Mouse (Mus musculus) cerebellum, adult 8-10 months (tissue): ENCODE results near the gene Rab3ip.

Source experiments
- DNase-seq: peaks from one replicate; pipeline ENCODE4 v3.0.0; 2022

The Rab3ip gene

DNA sequence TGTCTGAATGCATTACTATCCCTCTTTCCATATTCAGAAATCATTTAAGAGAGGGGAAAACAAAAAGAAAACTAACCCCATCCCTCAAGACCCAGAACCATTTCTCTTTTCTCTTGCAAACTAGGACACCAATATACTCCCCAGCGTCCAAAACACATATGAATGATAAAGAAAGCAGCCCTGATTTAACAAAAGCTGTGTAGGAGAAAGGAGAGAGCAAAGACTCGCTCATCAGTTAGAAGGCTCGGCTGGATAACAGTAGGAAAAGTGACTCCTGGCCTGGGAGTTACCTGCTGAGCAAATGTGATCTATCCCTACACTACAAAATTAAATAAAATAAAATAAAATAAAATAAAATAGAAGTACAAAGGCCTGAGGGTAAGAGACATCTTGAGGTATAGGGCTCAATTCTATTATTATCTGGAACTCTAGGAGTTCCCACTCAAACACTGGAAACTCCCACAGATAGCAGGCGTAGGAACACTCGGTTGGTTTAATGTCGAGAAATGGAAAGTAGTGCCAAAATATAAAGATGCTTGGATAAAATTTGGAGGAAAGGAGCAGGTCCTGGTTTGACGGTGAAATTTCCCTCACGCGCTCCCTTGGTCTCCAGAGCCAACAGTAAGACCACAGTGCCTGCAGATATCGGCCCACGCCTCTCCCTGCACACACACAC, 6.1 kb upstream of the Rab3ip start:
- no peak for DNase-seq

DNA sequence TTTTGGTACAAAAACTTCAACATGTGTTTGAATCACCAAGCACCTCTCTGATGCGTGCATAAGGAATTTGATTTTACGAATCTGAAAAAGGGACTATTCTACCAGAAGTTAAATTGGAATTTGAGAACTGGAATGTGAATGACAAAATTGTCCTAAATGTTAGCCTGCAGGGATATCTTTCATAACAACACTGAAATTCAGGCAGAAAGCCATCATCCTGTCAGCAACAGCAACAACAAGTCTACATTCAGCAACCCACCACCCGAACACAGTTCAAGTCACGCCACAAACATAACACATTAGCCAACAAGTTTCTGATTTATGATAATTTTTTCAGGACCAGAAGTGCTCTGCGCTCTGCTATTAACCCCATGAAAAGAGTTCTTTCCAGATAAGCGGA, 4.6 kb upstream of the Rab3ip start:
- no peak for DNase-seq

DNA sequence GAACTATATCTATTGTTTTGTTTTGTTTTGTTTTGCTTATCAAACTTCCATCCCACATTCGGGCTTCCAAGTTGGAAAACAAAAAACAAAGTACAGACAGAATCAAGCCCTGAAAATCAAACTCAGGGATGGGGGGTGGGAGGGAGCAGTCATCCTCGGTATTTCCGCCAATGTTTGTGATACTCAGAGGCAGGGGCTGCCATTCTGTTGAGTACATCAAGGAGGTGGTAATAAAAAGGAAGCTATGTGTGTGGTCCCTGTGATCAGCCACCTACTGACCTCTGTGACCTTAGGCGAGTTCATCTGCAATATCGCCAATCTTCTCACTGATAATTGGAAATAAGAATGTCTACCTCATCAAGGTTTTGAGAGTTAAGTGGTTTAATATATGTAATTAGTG, 317 bp upstream of the Rab3ip start:
- DNase-seq: no peak

DNA sequence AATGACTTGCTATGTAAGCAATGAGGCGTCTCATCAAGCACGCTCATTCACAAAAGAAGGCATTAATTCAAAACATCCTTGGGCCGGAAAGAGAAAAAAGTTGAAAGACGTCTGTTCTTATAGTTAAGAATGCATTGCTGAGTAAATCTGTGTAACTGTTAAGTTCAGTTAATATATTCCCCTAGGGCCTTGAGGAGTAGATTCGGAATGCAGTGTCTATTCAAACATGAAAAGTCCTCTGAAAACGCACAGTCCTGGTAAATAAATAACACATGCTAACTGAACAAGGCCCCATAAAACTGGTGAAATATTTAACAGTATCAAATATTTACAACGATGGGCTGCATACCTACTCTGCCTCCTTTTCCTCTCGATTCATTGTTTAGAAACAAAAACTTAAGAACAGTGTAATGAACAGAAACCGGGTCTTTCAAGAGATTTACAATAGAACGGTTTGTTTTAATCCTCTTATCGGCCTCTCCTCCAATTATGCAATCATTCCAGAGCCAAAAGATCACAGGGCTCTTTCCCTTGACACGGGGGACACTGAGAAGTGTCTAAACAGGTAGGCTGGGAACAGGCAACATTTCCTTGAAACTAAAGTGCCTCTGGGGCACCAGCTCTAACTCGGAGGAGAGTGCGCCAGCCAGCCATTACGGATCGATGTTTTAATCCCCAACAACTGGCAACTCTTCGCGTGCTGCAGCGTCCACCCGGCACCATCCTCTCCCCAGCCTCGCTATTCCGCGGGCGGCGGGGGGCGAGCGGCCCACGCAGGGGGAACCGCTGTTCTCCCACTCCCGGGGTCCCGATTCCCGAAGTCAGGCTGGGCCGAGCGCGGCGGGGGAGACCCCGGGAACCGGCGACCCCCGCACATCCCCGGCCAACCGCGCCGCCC, 1.2 kb downstream of the Rab3ip start:
- peak; percentile 44 for DNase-seq

DNA sequence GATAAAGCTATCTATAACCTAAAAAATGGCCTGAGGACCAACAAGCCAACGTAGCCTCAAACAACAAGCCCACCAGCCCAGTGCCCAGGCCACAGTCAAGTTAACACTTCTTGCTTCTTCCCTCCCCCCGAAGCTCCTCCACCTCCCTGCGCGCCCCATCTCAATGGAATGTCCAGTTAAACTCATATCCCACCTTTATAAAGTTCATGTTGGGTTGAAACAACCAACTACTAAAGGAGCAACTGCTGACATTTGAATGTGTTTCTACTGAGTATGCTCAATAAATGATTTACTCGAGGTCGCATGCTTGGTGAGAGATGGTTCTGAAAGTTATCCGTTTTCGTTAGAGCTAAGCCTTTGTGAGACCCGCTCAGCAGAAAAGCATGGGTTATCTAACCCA, 2.2 kb downstream of the Rab3ip start:
- no peak for DNase-seq

DNA sequence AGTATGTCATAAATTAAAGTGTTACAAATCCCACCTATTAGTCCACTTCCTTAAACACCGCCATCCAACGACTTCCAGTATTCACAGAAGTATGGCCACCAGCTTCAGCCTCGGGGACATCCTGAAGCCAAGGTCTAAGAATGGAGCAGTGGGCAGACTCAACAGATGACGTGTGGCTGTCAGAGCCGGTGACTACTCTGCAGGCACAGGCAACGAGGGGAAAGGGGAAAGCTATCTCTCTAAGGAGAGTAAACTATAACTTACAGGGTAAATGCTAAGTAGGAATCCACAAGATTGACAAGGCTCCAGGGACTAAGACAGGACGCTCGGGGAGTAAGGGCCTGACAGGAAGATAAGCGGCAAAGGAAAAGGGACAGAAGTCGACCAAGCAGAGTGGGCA, 5.6 kb downstream of the Rab3ip start:
- DNase-seq: no peak

DNA sequence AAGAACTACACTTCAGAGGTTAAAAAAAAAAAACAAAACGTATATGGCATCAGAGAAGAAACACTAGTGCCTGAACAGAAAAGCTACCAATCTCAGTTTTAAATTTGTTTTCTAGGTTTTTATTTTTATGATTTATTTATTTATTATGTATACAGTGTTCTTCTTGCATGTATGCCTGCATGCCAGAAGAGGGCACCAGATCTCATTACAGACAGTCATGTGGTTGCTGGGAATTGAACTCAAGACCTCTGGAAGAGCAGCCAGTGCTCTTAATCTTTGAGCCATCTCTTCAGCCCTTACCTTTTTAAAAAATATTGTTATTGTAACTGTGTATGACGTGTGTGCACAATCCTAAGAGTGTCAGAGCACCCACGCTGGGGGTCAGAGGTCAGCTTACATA, 6.4 kb downstream of the Rab3ip start:
- no peak for DNase-seq

DNA sequence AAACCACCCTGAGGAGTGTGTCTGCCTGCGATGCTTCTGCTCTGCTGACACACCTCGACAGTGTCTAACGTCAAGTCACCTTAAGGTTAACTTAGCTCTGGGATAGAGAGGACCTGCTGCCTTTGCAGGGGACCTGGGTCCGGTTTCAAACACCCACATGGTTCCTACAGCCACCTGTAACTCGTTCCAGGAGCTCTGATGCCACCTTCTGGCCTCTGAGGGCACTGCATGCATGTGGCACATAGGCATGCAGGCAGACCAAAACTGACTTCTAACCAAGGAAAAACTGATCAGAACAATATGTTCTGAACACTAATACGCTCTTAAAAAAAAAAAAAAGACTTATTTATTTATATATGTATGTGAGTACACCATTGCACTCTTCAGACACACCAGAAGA, 7.5 kb downstream of the Rab3ip start:
- DNase-seq: no peak

DNA sequence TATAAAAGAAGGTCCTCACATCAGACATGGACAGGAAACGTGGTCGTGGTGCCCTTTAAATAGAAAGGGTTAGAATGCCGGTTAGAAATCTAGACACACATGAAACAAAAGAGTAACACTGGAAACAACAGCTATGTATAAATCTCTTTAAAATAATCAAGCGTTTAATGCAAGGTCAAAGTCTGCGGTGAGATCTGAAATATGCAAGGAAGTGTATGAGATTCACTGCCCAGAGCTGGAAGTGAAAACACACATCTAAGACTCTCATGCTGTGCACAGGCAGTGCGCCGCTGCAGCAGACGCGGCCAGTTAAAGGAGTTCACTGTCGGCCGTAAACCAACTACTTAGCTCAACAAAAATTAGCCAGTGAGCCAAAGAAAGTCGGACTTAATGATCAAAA, 15.5 kb downstream of the Rab3ip start:
- DNase-seq: no peak

DNA sequence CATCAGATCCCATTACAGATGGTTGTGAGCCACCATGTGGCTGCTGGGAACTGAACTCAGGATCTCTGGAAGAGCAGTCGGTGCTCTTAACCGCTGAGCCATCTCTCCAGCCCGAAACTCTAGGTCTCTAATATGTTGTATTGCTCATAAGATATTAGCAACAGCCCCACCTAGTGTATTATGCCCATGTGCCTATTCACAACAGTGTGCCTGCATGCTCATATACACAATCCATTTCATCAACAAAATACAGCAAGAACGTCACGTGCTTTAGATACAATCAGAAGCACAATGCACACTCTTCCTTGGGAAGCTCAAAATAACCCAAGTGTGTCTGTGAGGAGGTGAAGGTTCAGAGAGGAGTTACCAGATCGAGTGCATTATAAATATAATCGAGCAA, 16.8 kb downstream of the Rab3ip start:
- DNase-seq: no peak

DNA sequence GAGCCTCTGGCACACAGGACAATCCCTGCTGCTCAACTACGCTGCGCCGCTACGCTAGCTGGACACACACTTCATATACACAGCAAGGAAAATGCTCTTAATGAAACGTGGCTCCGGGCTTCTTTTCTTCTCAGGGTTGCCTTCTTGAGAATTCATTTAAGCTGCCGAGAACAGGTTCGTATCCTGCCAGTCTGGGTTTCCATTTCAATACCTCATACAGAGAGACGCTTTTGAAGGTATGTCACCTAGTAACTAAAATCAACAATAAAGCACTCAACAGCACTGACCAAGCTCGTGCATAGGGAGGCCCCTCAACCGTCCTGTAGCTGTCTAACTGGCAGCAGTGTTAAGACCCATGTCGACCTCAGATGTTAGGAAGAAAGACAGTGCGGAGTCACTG, 18.2 kb downstream of the Rab3ip start:
- no peak for DNase-seq

DNA sequence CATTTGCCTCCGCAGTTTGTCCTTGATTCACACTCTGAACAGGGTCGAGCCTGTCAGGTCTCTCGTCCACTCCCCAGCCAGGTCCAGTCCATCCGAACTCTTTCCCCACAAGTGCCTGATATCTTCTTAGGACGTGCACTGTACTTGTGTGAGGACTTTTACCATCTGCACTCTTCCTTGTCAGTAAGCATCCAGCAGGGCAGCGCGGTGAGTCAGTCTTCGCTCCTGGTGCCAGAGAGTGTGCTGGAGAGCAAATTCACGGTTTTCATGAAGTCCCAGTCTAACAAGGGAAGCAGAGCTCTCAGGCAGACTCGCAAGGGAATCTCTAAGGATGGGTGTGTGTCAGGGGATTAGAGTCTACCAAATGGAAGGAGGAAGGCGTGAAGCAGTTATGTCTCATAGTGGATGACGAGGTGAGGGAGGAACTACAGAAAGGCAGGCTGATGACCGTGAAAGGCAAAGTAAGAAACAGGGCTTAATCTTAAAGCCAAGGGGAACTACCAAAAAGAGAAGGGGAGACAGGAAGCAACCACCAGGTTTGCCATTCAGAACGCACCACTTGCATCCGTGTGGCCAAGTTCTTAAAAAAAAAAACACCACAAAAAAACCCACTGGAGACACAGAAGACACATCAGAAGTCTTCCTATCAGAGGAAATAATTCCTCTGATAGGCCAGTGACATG, 18.9 kb downstream of the Rab3ip start:
- no peak for DNase-seq

DNA sequence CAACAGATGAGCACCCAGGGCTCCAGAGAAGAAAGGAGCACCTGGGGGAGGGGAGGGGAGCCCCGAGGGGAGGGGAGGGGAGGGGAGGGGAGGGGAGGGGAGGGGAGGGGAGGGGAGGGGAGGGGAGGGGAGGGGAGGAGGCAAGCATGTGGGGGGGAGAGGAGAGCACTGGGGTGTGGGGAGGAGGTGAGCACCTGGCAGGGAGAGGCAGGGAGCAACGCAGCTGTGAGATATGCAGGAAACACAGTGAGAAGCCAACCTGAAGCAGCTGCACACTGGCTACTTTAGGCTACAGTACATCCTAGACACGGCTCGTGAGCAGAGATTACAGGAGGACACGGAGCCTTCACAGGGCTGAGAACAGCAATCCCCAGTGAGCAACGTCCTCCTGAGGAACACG, 19.6 kb downstream of the Rab3ip start:
- DNase-seq: no peak

DNA sequence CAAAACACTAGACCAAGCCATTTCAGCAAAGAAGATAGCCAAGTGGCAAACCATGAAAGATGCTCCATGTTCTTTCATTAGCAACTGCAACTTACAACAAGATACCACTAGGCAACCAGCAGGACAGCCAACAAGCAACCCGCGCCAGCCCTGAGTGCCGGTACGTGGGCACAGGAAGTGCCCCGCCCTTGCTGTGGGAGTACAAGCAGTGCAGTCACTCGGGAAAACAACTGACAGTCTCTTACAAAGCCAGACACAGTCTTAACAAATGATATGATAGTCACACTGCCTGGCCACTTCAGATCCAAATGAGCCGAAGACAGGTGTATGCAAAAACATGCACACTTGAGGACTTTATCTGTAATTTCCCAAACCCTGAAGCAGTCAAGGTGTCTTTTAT, 20.1 kb downstream of the Rab3ip start:
- DNase-seq: no peak

DNA sequence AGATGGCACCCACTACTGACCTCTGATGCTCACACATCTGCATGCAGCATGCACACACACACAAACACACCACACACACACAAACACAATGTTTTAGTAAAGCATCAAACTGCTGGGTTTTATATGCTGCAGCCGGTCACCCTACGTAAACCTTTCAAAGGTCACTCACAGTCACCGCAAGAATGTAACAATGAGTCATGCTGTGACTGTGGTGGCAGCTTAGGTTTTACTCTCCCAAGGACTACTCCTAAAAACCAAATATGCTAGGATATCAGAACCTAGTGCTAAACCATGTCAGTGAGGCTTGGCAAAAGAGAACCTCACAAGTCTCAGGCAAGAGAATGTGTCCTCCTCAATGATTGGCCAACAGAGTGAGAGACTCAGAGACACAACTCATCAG, 21.7 kb downstream of the Rab3ip start:
- no peak for DNase-seq

DNA sequence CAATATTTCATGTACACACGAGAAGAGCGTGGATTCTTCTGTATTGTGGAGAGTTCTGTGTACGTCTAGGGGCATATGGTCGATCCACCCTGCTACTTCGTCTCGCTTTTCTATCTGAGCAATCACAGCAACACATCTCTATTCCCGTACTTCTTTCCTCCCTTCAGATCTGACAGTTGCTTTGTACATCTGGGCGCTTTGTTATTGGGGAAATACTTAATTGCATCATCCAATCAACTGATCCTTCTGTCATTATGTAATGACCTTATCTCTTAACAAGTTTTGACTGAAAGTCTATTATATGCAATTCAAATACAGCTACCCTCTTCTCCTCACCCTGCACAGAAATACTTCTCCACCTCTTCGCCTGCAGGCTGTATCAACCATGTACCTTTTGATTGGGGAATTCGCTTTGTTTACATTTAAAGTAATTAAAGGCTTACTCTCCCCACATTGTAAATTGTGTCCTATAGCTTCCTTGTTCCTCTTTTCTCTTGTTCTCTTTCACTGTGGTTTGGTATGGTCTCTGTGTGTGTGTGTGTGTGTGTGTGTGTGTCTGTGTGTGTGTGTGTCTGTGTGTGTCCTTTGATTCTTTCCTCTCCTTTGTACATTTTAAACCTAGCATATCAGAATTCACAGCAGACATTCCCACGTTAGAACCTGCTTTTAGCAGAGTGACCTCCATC, 24.0 kb downstream of the Rab3ip start:
- no peak for DNase-seq

DNA sequence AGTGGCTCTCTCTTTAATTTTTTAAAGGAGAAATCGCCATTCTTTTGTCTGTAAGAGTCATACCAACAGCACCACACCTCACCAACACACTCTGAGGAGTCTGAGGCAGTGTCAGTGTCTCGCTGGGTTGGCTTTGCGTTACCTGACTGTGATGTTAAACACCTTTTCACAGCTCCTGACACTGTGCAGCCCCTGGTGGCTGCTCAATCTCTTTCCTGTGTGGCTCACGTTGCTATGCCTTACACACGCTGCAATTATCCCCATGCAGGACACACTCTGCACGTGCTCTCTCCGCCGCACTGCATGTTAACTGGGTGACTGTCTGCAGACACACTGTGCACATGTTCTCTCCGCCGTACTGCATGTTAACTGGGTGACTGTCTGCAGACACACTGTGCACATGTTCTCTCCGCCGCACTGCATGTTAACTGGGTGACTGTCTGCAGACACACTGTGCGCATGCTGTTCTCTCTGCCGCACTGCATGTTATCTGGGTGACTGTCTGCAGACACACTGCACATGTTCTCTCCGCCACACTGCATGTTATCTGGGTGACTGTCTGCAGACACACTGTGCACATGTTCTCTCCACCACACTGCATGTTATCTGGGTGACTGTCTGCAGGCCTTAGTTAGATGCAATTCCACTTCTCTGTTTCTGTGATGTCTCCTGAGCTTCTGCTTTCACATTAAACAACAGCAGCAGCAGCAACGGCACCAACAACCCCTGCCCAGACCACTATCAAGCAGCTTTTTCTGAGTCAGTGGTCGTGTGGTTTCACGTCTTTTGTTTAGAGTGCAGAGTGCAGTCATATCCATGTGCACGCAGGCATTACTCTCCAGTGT, 26.7 kb downstream of the Rab3ip start:
- no peak for DNase-seq

DNA sequence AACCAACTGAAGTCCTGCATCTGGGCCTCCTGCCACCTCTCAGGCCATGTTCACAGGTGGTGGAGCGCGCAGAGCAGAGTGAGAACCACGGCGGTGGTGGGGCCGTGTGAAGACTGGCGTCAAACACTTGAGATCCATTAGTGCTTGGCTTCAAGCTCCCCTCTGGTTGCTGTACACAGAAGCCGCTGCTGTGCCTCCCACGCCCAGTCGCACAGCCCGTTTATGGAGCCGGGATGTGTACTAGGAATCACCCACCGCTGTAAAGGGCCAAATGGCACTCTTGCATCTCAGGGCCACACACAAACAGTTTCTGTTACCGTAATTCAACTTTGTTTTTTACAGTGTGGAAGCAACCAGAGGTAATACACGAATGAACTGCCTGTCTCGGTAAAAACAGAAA, 28.4 kb downstream of the Rab3ip start:
- DNase-seq: no peak

DNA sequence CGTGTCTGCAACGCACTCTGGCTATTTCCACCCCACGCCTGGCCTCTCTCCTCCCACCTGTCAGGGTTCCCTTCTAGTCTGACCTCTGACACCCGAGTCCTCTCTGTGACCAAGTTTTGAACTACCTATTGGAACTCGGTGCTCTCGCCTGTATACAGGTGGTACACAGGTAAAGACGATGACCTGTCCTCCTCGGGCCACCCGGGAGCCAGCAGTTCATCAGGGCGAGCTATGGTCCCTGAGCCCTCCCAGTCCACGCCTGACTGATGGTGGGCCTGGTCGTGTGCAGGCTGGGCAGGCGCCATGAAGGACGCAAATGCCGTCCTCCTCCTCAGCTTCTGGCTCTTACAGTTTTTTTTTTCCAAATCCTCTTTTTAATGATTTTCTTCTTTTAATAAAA, 29.2 kb downstream of the Rab3ip start:
- no peak for DNase-seq

DNA sequence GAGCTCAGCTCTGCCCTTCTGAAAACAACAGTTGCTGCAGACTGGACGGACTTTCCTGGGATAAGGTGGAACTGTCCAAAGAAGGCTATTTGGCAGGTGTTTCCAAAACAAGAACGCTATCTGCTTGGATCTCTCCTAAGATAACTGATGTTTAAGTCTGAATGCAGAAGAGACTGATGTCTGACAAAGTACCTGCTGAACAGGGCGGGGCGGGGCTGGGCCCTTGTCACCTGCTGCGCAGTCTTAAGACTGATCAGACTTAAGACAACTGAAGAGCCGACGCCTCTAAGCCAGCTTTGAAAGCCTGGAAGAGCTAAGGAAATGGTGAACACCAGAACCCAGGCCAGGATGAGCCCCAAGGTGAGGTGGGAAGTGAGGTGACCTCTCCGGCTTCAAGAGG, 29.9 kb downstream of the Rab3ip start:
- DNase-seq: no peak

DNA sequence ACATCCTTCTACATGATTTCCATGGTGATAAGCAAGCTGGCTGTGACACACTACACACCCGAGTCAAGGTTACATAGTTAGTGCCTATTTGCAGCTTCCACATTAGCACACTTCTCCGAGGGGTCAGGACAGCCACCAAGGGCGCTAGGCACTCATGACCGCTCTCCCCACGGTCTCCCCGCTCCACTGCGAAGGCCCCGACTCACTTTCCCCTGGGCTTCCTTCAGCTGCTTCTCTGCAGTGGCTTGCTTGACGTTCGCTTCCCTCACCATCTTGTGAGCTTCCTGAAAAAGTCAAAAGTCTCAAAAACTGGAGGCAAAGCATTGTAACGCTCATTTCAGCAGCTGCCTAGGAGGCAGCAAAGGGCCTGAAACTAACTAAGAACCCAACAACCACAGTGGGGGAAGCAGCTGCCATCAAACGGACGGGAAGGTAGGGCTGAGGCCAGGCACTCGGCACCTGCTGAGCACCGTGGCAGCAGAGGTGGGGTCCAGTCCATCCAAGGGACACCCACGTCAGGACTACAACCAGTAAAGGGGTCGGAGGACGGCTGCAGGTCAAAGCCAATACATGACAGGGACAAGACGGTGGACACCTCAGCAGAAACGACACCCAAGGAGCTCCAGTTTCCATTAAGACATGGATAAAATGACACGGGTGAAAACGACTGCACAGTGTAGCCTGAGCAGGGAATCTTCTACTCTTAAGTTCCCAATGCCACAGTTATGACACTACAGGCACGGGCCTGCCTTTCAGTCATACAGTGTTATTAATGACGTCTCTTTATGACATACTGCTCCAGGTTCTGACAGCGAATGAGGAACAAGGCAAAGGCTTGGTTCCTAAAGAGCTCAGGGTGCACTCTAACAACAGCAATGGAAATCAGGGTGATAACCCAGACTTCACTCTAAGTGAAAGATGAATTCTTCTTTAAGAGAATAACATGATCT, 30.9 kb downstream of the Rab3ip start:
- DNase-seq: no peak
